Comparison of ENCODE assay signal across 26 mouse cellular contexts in the genomic region with DNA sequence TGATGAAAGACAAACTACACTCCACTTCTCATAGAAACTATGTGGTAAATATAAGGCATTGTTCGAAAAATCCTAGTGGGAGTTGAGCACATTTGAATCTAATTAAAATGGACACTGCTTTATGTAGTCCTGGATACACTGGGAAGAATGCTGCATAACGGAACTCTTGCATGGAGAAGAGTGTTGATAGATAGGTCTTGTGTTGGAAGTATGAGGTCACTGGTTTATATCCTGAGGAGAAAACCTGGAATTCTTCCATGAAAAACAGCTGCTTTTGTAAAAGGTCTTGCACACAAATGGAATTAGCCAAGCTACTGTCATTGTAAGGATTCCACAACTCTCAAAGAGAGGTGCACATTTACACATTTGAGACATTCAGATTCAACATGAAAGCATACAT.
DNase-seq lines count a peak whose midpoint lies in the region; ATAC-seq and TF ChIP-seq lines count a peak whose summit lies in the region.
"Had no signal": no experiment of that assay in that cellular context is flagged by ENCODE, and none has a peak within 500 bp of the region (broad histone marks: within the 10 kb centered on the region; RNA-seq: fewer than 3 reads in every experiment).

No protein-coding gene starts in this region.

- no peak for DNase-seq in heart, adult 9 months (ENCODE audit: low spot score in 2 of 2)
- peak; percentile 57 for DNase-seq in limb, embryonic 14.5 days (ENCODE audit: low spot score)
- no peak for DNase-seq in limb, embryonic 10.5 days (ENCODE audit: low spot score)
- DNase-seq in Muller cell, postnatal 12 days (ENCODE audit: inconsistent ontology term) = peak; percentile 36
- no peak for DNase-seq in spleen, postnatal 10 days (ENCODE audit: low spot score in 2 of 2)
- DNase-seq: adrenal gland, postnatal 10 days; B cell, adult 2 months; cerebellum, adult 9-11 months; gastrocnemius, postnatal 10 days; heart, adult 11 months; heart, postnatal 4 days; kidney, postnatal 10 days; layer of hippocampus, postnatal 36 days; lung, postnatal 14 days; spleen, adult 18-20 months; thymus, adult 18-20 months; thymus, postnatal 4 days had no signal

- no peak for TF ChIP-seq CTCF in embryonic fibroblast, embryonic 13.5 days (IDR thresholded peaks at IDR 0.05; ENCODE audit: borderline replicate concordance, insufficient read depth, low read length)

- no peaks in the 10 kb centered on the region for H3K4me1 ChIP-seq in heart, embryonic 12.5 days (replicated peaks)
- no peaks in the 10 kb centered on the region for H3K4me1 ChIP-seq in limb, embryonic 14.5 days (ENCODE audit: control insufficient read depth, insufficient read depth, low read length)
- H3K4me1 ChIP-seq in limb, embryonic 10.5 days = peaks cover 5% of the 10 kb centered on the region
- H3K4me1 ChIP-seq in embryonic fibroblast, embryonic 13.5 days (ENCODE audit: control insufficient read depth, insufficient read depth, low read length) = no peaks in the 10 kb centered on the region; the same call in 1 of the 2 replicates
- H3K4me1 ChIP-seq: embryonic facial prominence, embryonic 13.5 days; limb, embryonic 15.5 days; liver, embryonic 15.5 days had no signal

- no peak overlapping the region for H3K9ac ChIP-seq in heart, embryonic 12.5 days
- no peak overlapping the region for H3K9ac ChIP-seq in limb, embryonic 14.5 days (ENCODE audit: low read depth, low read length, severe bottlenecking)
- H3K9ac ChIP-seq: embryonic facial prominence, embryonic 13.5 days; limb, embryonic 15.5 days; liver, embryonic 15.5 days had no signal

- no peak overlapping the region for H3K4me2 ChIP-seq in heart, embryonic 12.5 days
- H3K4me2 ChIP-seq in limb, embryonic 14.5 days (replicated peaks; ENCODE audit: low read depth, low read length, severe bottlenecking) = no peak overlapping the region
- H3K4me2 ChIP-seq: embryonic facial prominence, embryonic 13.5 days; limb, embryonic 15.5 days; liver, embryonic 15.5 days had no signal

- H3K9me3 ChIP-seq in heart, embryonic 12.5 days (replicated peaks) = no peaks in the 10 kb centered on the region
- H3K9me3 ChIP-seq in limb, embryonic 14.5 days (ENCODE audit: control insufficient read depth, low read length) = no peaks in the 10 kb centered on the region
- H3K9me3 ChIP-seq in limb, embryonic 10.5 days (replicated peaks) = no peaks in the 10 kb centered on the region
- H3K9me3 ChIP-seq: embryonic facial prominence, embryonic 13.5 days; forebrain, embryonic 10.5 days; limb, embryonic 15.5 days; liver, embryonic 15.5 days had no signal

- no peak overlapping the region; the same call in 1 of the 2 replicates for H3K27ac ChIP-seq in heart, embryonic 12.5 days (ENCODE audit: poor library complexity, severe bottlenecking)
- H3K27ac ChIP-seq in limb, embryonic 14.5 days (replicated peaks; ENCODE audit: low read depth, low read length) = no peak overlapping the region
- no peak overlapping the region for H3K27ac ChIP-seq in limb, embryonic 10.5 days
- H3K27ac ChIP-seq in embryonic fibroblast, embryonic 13.5 days (ENCODE audit: insufficient read depth, low read length) = peak overlapping the region; percentile 34
- H3K27ac ChIP-seq: embryonic facial prominence, embryonic 13.5 days; forebrain, embryonic 10.5 days; layer of hippocampus, adult 2 months; limb, embryonic 15.5 days; liver, embryonic 15.5 days had no signal

- no peaks in the 10 kb centered on the region for H3K27me3 ChIP-seq in heart, embryonic 12.5 days (replicated peaks)
- H3K27me3 ChIP-seq in limb, embryonic 14.5 days (ENCODE audit: control insufficient read depth, insufficient read depth, low read length) = no peaks in the 10 kb centered on the region
- H3K27me3 ChIP-seq in limb, embryonic 10.5 days (ENCODE audit: low read depth, poor library complexity, severe bottlenecking) = no peaks in the 10 kb centered on the region
- H3K27me3 ChIP-seq: embryonic facial prominence, embryonic 13.5 days; limb, embryonic 15.5 days; liver, embryonic 15.5 days had no signal

- TF ChIP-seq POLR2A in limb, embryonic 14.5 days (IDR thresholded peaks at IDR 0.05; ENCODE audit: borderline replicate concordance, extremely low read depth, insufficient read depth, insufficient read length) = no peak
- TF ChIP-seq POLR2A in embryonic fibroblast, embryonic 13.5 days (IDR thresholded peaks at IDR 0.05; ENCODE audit: low read depth, low read length) = no peak

- H3K4me3 ChIP-seq in heart, embryonic 12.5 days = no peak overlapping the region
- H3K4me3 ChIP-seq in limb, embryonic 14.5 days (replicated peaks; ENCODE audit: low read length) = no peak overlapping the region
- H3K4me3 ChIP-seq in limb, embryonic 10.5 days = no peak overlapping the region
- no peak overlapping the region for H3K4me3 ChIP-seq in embryonic fibroblast, embryonic 13.5 days (ENCODE audit: insufficient read depth, low read length)
- H3K4me3 ChIP-seq: embryonic facial prominence, embryonic 13.5 days; forebrain, embryonic 10.5 days; layer of hippocampus, adult 2 months; limb, embryonic 15.5 days; liver, embryonic 15.5 days had no signal

- no peaks in the 10 kb centered on the region for H3K36me3 ChIP-seq in heart, embryonic 12.5 days
- no peaks in the 10 kb centered on the region for H3K36me3 ChIP-seq in limb, embryonic 14.5 days (ENCODE audit: control insufficient read depth, insufficient read depth, low read length)
- no peaks in the 10 kb centered on the region for H3K36me3 ChIP-seq in limb, embryonic 10.5 days
- H3K36me3 ChIP-seq: embryonic facial prominence, embryonic 13.5 days; forebrain, embryonic 10.5 days; limb, embryonic 15.5 days; liver, embryonic 15.5 days had no signal

- peak; percentile 63 for ATAC-seq in heart, embryonic 12.5 days (ENCODE audit: insufficient number of reproducible peaks, low FRiP score)
- ATAC-seq in limb, embryonic 14.5 days (ENCODE audit: low FRiP score, low read depth) = no peak
- ATAC-seq: hindbrain, embryonic 16.5 days; intestine, embryonic 16.5 days had no signal

- WGBS in heart, embryonic 12.5 days = 60% methylated on average over 2 of the region's 2 CpGs
- 64% methylated on average over 2 of the region's 2 CpGs for WGBS in limb, embryonic 14.5 days
- WGBS in limb, embryonic 10.5 days = 72% methylated on average over 2 of the region's 2 CpGs

Comparison
In these comparisons a context has a peak if more than half of its experiments do, and no peak if none do; other contexts are left out.
1. DNase-seq: peak in limb, embryonic 14.5 days (single experiment) and Muller cell, postnatal 12 days (single experiment); none in heart, adult 9 months (0 of 2), limb, embryonic 10.5 days (single experiment) and spleen, postnatal 10 days (0 of 2).